Mouse (Mus musculus) heart, adult 2 months (tissue): ENCODE results near the gene Thap12.

Experiments used
- CTCF ChIP-seq: fragments of 200-600 bp; IDR thresholded peaks from 2 replicates; pipeline ENCODE4 v1.8.1; 2022; ENCODE audit warnings: antibody characterized with exemption, mild to moderate bottlenecking, moderate library complexity
- POLR2A ChIP-seq: fragments of 200-500 bp; IDR thresholded peaks from 2 replicates; pipeline ENCODE4 v1.6.1; 2011; ENCODE audit warnings: mild to moderate bottlenecking, low read depth, low read length, control low read depth; ENCODE audit not compliant: insufficient read depth

GRCm38 (mm10) chr7:98760126-98760525, 57.2 kb downstream of the Thap12 start:
- TF ChIP-seq CTCF (no peak), POLR2A (no peak)
